Mouse (Mus musculus) colon, adult 2 months (tissue): ENCODE results near the gene Ces2h. TPM values are rescaled to one million over a fixed set of nuclear protein-coding genes. Genes with fewer than 3 reads are reported as not detected.

Experiments used
- polyA plus RNA-seq: library from polyadenylated mRNA; depleted of rRNA; stranded (reverse); fragments of >200 nt; gene quantifications from 2 replicates; pipeline ENCODE4 v1.2.3, GENCODE M21; 2012; rRNA removed

The Ces2h gene
- polyA plus RNA-seq, result 0.15 and 0.19 TPM in 2 replicates

GRCm38 (mm10) chr8:105000586-105000985 is at the start of gene Ces2h:
Gene Ces2h, plus strand, starts transcription at chr8:105000853.

GRCm38 (mm10) chr8:104961537-104961961 is 39.1 kb upstream of the Ces2h start, which contains the start of gene Ces2g:
Gene Ces2g, plus strand, starts transcription at chr8:104961718.

GRCm38 (mm10) chr8:105048371-105048854 is 47.8 kb downstream of the Ces2h start, which contains the start of gene Ces3a:
Gene Ces3a, plus strand, starts transcription at chr8:105048601.

Other genes with a start within 250 kb of the Ces2h start
- 3.7 and 7.7 TPM in 2 replicates for gene Ces2b, start 169.3 kb upstream of the Ces2h start, polyA plus RNA-seq
- gene Ces2c, start 153.8 kb upstream of the Ces2h start, polyA plus RNA-seq, result 229 and 275 TPM in 2 replicates
- gene Ces2e, start 74.6 kb upstream of the Ces2h start, polyA plus RNA-seq, result 130 and 172 TPM in 2 replicates
- 0.15 and 0.16 TPM in 2 replicates for gene Ces2f, start 53.5 kb upstream of the Ces2h start, polyA plus RNA-seq
- gene Ces2g, start 39.1 kb upstream of the Ces2h start, polyA plus RNA-seq, result 7.1 and 11.1 TPM in 2 replicates
- gene Ces3a, start 47.7 kb downstream of the Ces2h start, polyA plus RNA-seq, result not detected in 2 replicates
- gene Ces3b, start 82.9 kb downstream of the Ces2h start, polyA plus RNA-seq, result 0.07 TPM in 1 of 2 replicates, not detected in the other
- gene Ces4a, start 130.9 kb downstream of the Ces2h start, polyA plus RNA-seq, result not detected in 2 replicates
- gene Cbfb, start 169.8 kb downstream of the Ces2h start, polyA plus RNA-seq, result 6.9 and 10.0 TPM in 2 replicates
- 14.8 and 16.9 TPM in 2 replicates for gene D230025D16Rik, start 224.3 kb downstream of the Ces2h start, polyA plus RNA-seq